Mouse (Mus musculus) erythroblast, embryonic 14.5 days (primary cell): ENCODE measurements around the gene Hectd4.

Source experiments
- GATA1 ChIP-seq: IDR thresholded peaks from 2 replicates; pipeline ENCODE4 v1.6.1; 2012; ENCODE audit warnings: low read length, inconsistent platforms, mixed read lengths
- TAL1 ChIP-seq: IDR thresholded peaks from 3 replicates; pipeline ENCODE4 v1.6.1; 2012; ENCODE audit warnings: low read length, inconsistent platforms, mixed read lengths

- TF ChIP-seq TAL1 (no peak), GATA1 (no peak)
These were observed 116.0 kb downstream of the Hectd4 start for GRCm38 (mm10) chr5:121336009-121336408.
